Mouse (Mus musculus): ENCODE measurements around the gene Naa35.

GRCm38 (mm10) chr13:59655718-59656315, 70.8 kb downstream of the Naa35 start:
- TF ChIP-seq CTCF (IDR thresholded peaks at IDR 0.05; ENCODE audit: insufficient read depth, low read length) (no peak), POLR2A (IDR thresholded peaks at IDR 0.05; ENCODE audit: borderline replicate concordance, extremely low read depth, low read depth, low read length) (no peak)

All from lung, adult 2 months (tissue).